Mouse (Mus musculus) C2C12 (cell line): Measurements from ENCODE around the gene Garem2. TPM values are rescaled to one million over a fixed set of nuclear protein-coding genes. Genes with fewer than 3 reads are reported as not detected.

Experiments used
- H3K27me3 ChIP-seq: one replicate; pipeline ENCODE4 v1.6.1; 2011; ENCODE audit not compliant: control insufficient read depth, insufficient read depth, insufficient read length
- H3K36me3 ChIP-seq: one replicate; pipeline ENCODE4 v1.6.1; 2011; ENCODE audit not compliant: control insufficient read depth, insufficient read depth
- H3K4me3 ChIP-seq: one replicate; pipeline ENCODE4 v1.5.1; 2011; ENCODE audit warnings: mild to moderate bottlenecking, control low read depth; ENCODE audit not compliant: poor library complexity, insufficient read depth, severe bottlenecking
- H3K79me2 ChIP-seq: one replicate; pipeline ENCODE4 v1.6.1; 2011; ENCODE audit not compliant: control insufficient read depth, insufficient read depth
- H3K79me3 ChIP-seq: one replicate; pipeline ENCODE4 v1.6.1; 2011; ENCODE audit warnings: low read depth, control low read depth
- H3ac ChIP-seq: one replicate; pipeline ENCODE3; 2011; ENCODE audit warnings: low read depth; ENCODE audit not compliant: control insufficient read depth, insufficient read length
- CEBPB ChIP-seq: IDR thresholded peaks from one replicate; pipeline ENCODE4 v1.6.1; 2011; ENCODE audit warnings: low read depth, mild to moderate bottlenecking, control low read depth, moderate library complexity
- CTCF ChIP-seq: IDR thresholded peaks from one replicate; pipeline ENCODE4 v1.5.1; 2011; ENCODE audit not compliant: control insufficient read depth, insufficient read depth, insufficient read length
- FOSL1 ChIP-seq: IDR thresholded peaks from one replicate; pipeline ENCODE4 v1.8.0; 2011; ENCODE audit warnings: mild to moderate bottlenecking, low read length; ENCODE audit not compliant: poor library complexity, insufficient read depth, severe bottlenecking
- MAX ChIP-seq: IDR thresholded peaks from one replicate; pipeline ENCODE4 v1.6.1; 2011; ENCODE audit warnings: mild to moderate bottlenecking, control low read depth
- MYOD1 ChIP-seq: IDR thresholded peaks from one replicate; pipeline ENCODE4 v1.6.1; 2011; ENCODE audit warnings: low read depth; ENCODE audit not compliant: control insufficient read depth, insufficient read length
- MYOG ChIP-seq: IDR thresholded peaks from one replicate; pipeline ENCODE4 v1.6.1; 2011; ENCODE audit not compliant: control insufficient read depth, insufficient read length; ENCODE audit errors: extremely low read depth
- USF1 ChIP-seq: IDR thresholded peaks from one replicate; pipeline ENCODE4 v1.6.1; 2011; ENCODE audit warnings: low read depth, mild to moderate bottlenecking, control low read depth, moderate library complexity
- polyA plus RNA-seq: library from polyadenylated mRNA; unstranded; fragments of >200 nt; fragmentation: generic; extraction: Trizol; gene quantifications from one replicate; pipeline ENCODE4 v1.2.1, GENCODE M21; 2012; ENCODE audit warnings: missing spikeins

The Garem2 gene
- polyA plus RNA-seq, 1 experiment: 0.33 TPM

- peaks cover 86% of the 10 kb centered on the region for H3K79me2 ChIP-seq
- no peaks in the 10 kb centered on the region for H3K36me3 ChIP-seq
- TF ChIP-seq MYOD1: no peak
- no peak for TF ChIP-seq CTCF
- TF ChIP-seq CEBPB: no peak
- TF ChIP-seq MYOG: no peak
- TF ChIP-seq USF1: no peak
- TF ChIP-seq MAX: no peak
- TF ChIP-seq FOSL1: no peak
- no peak overlapping the region for H3ac ChIP-seq
- no peaks in the 10 kb centered on the region for H3K27me3 ChIP-seq
- H3K79me3 ChIP-seq: peaks cover 32% of the 10 kb centered on the region
- no peak overlapping the region for H3K4me3 ChIP-seq
Measured at GRCm38 (mm10) chr5:30152007-30152406, 47.0 kb downstream of the Garem2 start.

- TF ChIP-seq FOSL1 (no peak), MYOG (no peak), MYOD1 (no peak), CTCF (no peak), CEBPB (no peak), USF1 (no peak), MAX (no peak)
- Histone ChIP-seq H3K4me3 (no peak overlapping the region), H3K36me3 (no peaks in the 10 kb centered on the region), H3ac (no peak overlapping the region), H3K27me3 (no peaks in the 10 kb centered on the region), H3K79me2 (peaks cover 90% of the 10 kb centered on the region), H3K79me3 (peaks cover 34% of the 10 kb centered on the region)
Measured at GRCm38 (mm10) chr5:30152413-30152812, 47.5 kb downstream of the Garem2 start.

- H3K36me3 ChIP-seq: no peaks in the 10 kb centered on the region
- TF ChIP-seq MAX: no peak
- no peak for TF ChIP-seq CTCF
- TF ChIP-seq CEBPB: no peak
- TF ChIP-seq MYOD1: no peak
- TF ChIP-seq FOSL1: no peak
- TF ChIP-seq USF1: no peak
- no peak for TF ChIP-seq MYOG
- H3ac ChIP-seq: no peak overlapping the region
- peaks cover 92% of the 10 kb centered on the region for H3K79me2 ChIP-seq
- H3K79me3 ChIP-seq: peaks cover 36% of the 10 kb centered on the region
- no peaks in the 10 kb centered on the region for H3K27me3 ChIP-seq
- no peak overlapping the region for H3K4me3 ChIP-seq
Measured at GRCm38 (mm10) chr5:30153222-30153621, 48.3 kb downstream of the Garem2 start.

- Histone ChIP-seq H3K4me3 (peak overlapping the region; percentile 82), H3K27me3 (no peaks in the 10 kb centered on the region), H3K79me2 (peaks cover 92% of the 10 kb centered on the region), H3K36me3 (no peaks in the 10 kb centered on the region), H3K79me3 (peaks cover 36% of the 10 kb centered on the region), H3ac (peak overlapping the region; percentile 78)
- TF ChIP-seq CEBPB: no peak
- no peak for TF ChIP-seq MAX
- TF ChIP-seq CTCF: no peak
- TF ChIP-seq USF1: no peak
- TF ChIP-seq MYOG: no peak
- TF ChIP-seq MYOD1: no peak
- no peak for TF ChIP-seq FOSL1
Measured at GRCm38 (mm10) chr5:30154013-30154412, 49.1 kb downstream of the Garem2 start.

- Histone ChIP-seq H3K79me2 (peaks cover 92% of the 10 kb centered on the region), H3K36me3 (no peaks in the 10 kb centered on the region), H3K79me3 (peaks cover 40% of the 10 kb centered on the region), H3K4me3 (peak within 1 kb of the TSS; percentile 82), H3ac (peak within 1 kb of the TSS; percentile 78), H3K27me3 (no peaks in the 10 kb centered on the region)
- TF ChIP-seq MAX: peak; percentile 100
- TF ChIP-seq FOSL1: no peak
Measured at GRCm38 (mm10) chr5:30154474-30155394, 49.8 kb downstream of the Garem2 start, which contains the start of the genes Hadha and Hadhb. Gene Hadha, minus strand, starts transcription at chr5:30155162. Gene Hadhb, plus strand, starts transcription at chr5:30155248.
